Mouse (Mus musculus) ES-E14 (cell line): ENCODE data around the gene 1700019D03Rik. TPM values are rescaled to one million over a fixed set of nuclear protein-coding genes. Genes with fewer than 3 reads are reported as not detected.

Experiments
- DNase-seq: peaks from one replicate; pipeline ENCODE4 v3.0.0-alpha.2; 2013; ENCODE audit warnings: low read depth, low spot score
- H3K27ac ChIP-seq: 2 replicates; pipeline ENCODE4 v1.5.1; 2012; ENCODE audit warnings: low read depth, mild to moderate bottlenecking, low read length, moderate library complexity, mixed read lengths; ENCODE audit not compliant: poor library complexity, insufficient read depth, severe bottlenecking
- H3K36me3 ChIP-seq: 2 replicates; pipeline ENCODE4 v1.6.1; 2012; ENCODE audit warnings: mild to moderate bottlenecking, low read length, moderate library complexity, mixed read lengths; ENCODE audit not compliant: control insufficient read depth, poor library complexity, insufficient read depth, severe bottlenecking
- H3K4me1 ChIP-seq, 2 experiments: fragments of 150-350 bp in 1 of 2; sonication (generic) in 1 of 2; 2 replicates each; pipeline ENCODE4 v1.6.1; 2012; ENCODE audit warnings: low read length in 2 of 2, mild to moderate bottlenecking in 1 of 2, mixed read lengths in 1 of 2; ENCODE audit not compliant: control insufficient read depth in 2 of 2, insufficient read depth in 2 of 2, poor library complexity in 1 of 2
- H3K4me3 ChIP-seq, 2 experiments: fragments of 150-350 bp in 1 of 2; sonication (generic) in 1 of 2; 2 replicates each; pipeline ENCODE4 v1.5.1; 2012; ENCODE audit warnings: low read length in 2 of 2, low read depth in 1 of 2, mild to moderate bottlenecking in 1 of 2, mixed read lengths in 1 of 2; ENCODE audit not compliant: insufficient read depth in 1 of 2, poor library complexity in 1 of 2, severe bottlenecking in 1 of 2
- H3K9ac ChIP-seq: 2 replicates; pipeline ENCODE4 v1.6.1; 2012; ENCODE audit warnings: low read depth, mild to moderate bottlenecking, low read length, mixed read lengths; ENCODE audit not compliant: poor library complexity, insufficient read depth, severe bottlenecking
- H3K9me3 ChIP-seq: fragments of 150-350 bp; sonication (generic); 2 replicates; pipeline ENCODE4 v1.6.1; 2012; ENCODE audit warnings: low read depth, mild to moderate bottlenecking, low read length; ENCODE audit not compliant: control insufficient read depth, insufficient read depth
- CHD2 ChIP-seq: IDR thresholded peaks from 2 replicates; pipeline ENCODE4 v1.6.1; 2014; ENCODE audit warnings: mild to moderate bottlenecking, low read depth, low read length, inconsistent platforms
- HCFC1 ChIP-seq: IDR thresholded peaks from 2 replicates; pipeline ENCODE4 v1.6.1; 2012; ENCODE audit warnings: low read length, inconsistent platforms, borderline replicate concordance; ENCODE audit not compliant: insufficient read depth
- MAFK ChIP-seq: IDR thresholded peaks from 2 replicates; pipeline ENCODE4 v1.6.1; 2014; ENCODE audit warnings: mild to moderate bottlenecking, low read depth, low read length, inconsistent platforms; ENCODE audit not compliant: insufficient read depth
- ZC3H11A ChIP-seq: IDR thresholded peaks from 2 replicates; pipeline ENCODE4 v1.6.1; 2012; ENCODE audit warnings: low read depth, mild to moderate bottlenecking, inconsistent platforms, low read length, borderline replicate concordance
- ZNF384 ChIP-seq: IDR thresholded peaks from 2 replicates; pipeline ENCODE4 v1.6.1; 2012; ENCODE audit warnings: low read depth, low read length, inconsistent platforms
- in situ Hi-C, 2 experiments: fragments of 600-800 bp; cut with MboI; formaldehyde crosslinking; loops; one replicate each; pipeline ENCODE4 v1.15.1; 2025; ENCODE audit warnings: low sequenced_read_pairs in 2 of 2, inconsistent platforms in 1 of 2; ENCODE audit not compliant: unreplicated experiment in 2 of 2
- total RNA-seq: library from RNA; depleted of rRNA; stranded (reverse); fragments of 300-350 nt; gene quantifications from 2 replicates; pipeline ENCODE4 v1.2.3, GENCODE M21; 2012; rRNA removed

1700019D03Rik gene
- total RNA-seq: 65.8 and 105 TPM in 2 replicates

DNA sequence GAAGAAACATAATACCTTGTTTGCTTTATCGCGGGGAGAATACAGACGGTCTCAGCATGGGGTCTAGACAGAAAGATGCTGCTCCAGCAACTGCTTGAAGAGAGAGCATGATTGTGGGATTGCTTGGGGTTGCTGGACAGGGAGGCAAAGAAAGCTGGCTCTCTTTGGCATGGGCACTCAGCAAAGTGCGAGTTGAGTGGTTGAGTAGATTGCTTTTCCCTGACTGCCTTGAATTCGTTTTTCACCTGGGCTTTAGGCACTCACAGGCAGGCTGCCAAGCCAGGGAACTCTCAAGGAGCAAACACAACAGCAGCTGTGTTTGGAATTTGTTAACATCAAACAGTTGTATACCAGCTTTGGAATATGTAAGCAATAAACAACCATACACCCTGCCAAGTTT, at the start of gene 1700019D03Rik:
Gene 1700019D03Rik (minus strand): TSS at position 101 of the 400 bp plus-strand sequence.
- in situ Hi-C loops: no loop called here
- Histone ChIP-seq H3K36me3 (no peaks in the 10 kb centered on the region), H3K9me3 (no peaks in the 10 kb centered on the region), H3K4me3 (no peak within 1 kb of the TSS), H3K9ac (no peak within 1 kb of the TSS), H3K4me1 (no peaks in the 10 kb centered on the region), H3K27ac (no peak within 1 kb of the TSS)
- TF ChIP-seq MAFK: no peak
- TF ChIP-seq HCFC1: no peak
- no peak for TF ChIP-seq ZNF384
- no peak for TF ChIP-seq CHD2
- TF ChIP-seq ZC3H11A: no peak
- no peak for DNase-seq

DNA sequence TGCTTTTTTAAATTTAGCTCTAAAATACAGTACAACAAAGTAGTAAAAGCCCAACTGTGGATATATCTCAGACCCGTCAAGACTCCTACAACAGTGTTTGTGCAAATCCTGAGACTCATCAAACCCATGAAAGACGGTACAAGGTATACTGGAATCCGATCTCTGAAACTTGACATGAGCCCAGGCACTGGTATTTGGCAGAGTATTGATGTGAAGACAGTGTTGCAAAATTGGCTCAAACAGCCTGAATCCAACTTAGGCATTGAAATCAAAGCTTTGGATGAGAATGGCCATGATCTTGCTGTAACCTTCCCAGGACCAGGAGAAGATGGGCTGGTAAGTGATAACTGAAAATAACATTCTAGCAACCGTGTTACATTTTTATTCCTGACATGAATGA, 43.9 kb upstream of the 1700019D03Rik start:
- no peaks in the 10 kb centered on the region for H3K9me3 ChIP-seq
- TF ChIP-seq ZNF384 (no peak), ZC3H11A (no peak), MAFK (no peak), HCFC1 (no peak), CHD2 (no peak)
- H3K9ac ChIP-seq: no peak overlapping the region
- no peaks in the 10 kb centered on the region for H3K4me1 ChIP-seq
- no peak overlapping the region for H3K27ac ChIP-seq
- in situ Hi-C loops: no loop called here
- H3K4me3 ChIP-seq: no peak overlapping the region
- DNase-seq: no peak
- H3K36me3 ChIP-seq: no peaks in the 10 kb centered on the region

DNA sequence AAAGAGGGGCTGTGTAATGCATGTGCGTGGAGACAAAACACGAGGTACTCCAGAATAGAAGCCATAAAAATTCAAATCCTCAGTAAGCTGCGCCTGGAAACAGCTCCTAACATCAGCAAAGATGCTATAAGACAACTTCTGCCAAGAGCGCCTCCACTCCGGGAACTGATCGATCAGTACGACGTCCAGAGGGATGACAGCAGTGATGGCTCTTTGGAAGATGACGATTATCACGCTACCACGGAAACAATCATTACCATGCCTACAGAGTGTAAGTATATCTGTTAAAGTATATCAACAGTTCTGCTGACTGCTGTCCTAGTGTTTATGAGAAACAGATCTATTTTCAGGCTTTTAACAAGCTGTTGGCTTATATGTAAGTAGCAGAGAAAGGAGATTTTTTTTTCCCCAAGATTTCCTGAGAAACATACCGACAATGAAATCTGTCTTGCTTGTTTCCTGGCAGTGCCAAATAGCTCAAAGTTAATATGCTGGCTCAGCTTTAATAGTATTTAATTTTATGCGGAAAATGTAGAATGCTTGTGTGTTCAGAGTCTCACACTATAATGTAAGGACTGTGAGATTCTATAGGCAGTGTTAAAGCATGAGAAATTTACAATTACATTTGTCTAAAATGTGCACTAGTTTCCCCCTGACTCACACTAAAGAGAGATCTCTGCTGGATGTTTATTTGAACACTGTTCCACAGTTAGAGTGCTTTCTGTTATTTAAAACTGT, 42.1 kb upstream of the 1700019D03Rik start:
- no peak for TF ChIP-seq ZNF384
- TF ChIP-seq ZC3H11A: no peak
- no peak for TF ChIP-seq HCFC1
- no peak for TF ChIP-seq MAFK
- TF ChIP-seq CHD2: no peak
- Histone ChIP-seq H3K9ac (no peak overlapping the region), H3K27ac (no peak overlapping the region), H3K36me3 (no peaks in the 10 kb centered on the region), H3K9me3 (no peaks in the 10 kb centered on the region), H3K4me3 (no peak overlapping the region), H3K4me1 (no peaks in the 10 kb centered on the region)
- in situ Hi-C loops: no loop called here
- DNase-seq: no peak

DNA sequence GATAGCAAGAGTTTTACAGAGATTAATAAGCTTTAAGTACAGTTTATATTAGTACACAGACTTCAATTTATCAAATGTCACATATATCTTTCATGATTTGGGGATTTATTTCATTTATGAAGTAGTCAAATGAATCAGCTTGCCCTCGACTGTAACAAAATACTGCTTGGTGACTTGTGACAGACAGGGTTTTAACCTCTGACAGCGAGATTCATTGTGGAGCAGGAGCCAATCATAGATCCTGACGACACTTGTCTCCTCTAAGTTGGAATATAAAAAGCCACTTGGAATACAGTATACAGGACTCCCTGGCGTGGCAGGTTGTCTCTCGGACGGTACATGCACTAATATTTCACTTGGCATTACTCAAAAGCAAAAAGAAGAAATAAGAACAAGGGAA, 41.4 kb upstream of the 1700019D03Rik start, which contains the start of gene Mstn:
Gene Mstn (plus strand): TSS at position 301 of the 400 bp plus-strand sequence.
- H3K36me3 ChIP-seq: no peaks in the 10 kb centered on the region
- H3K4me3 ChIP-seq: no peak within 1 kb of the TSS
- H3K4me1 ChIP-seq: no peaks in the 10 kb centered on the region
- DNase-seq: no peak
- H3K27ac ChIP-seq: no peak within 1 kb of the TSS
- no peak within 1 kb of the TSS for H3K9ac ChIP-seq
- in situ Hi-C loops: no loop called here
- TF ChIP-seq MAFK (no peak), HCFC1 (no peak), ZC3H11A (no peak), CHD2 (no peak), ZNF384 (no peak)
- H3K9me3 ChIP-seq: no peaks in the 10 kb centered on the region
